18 mouse cellular contexts compared by ENCODE assay signal in the genomic region with DNA sequence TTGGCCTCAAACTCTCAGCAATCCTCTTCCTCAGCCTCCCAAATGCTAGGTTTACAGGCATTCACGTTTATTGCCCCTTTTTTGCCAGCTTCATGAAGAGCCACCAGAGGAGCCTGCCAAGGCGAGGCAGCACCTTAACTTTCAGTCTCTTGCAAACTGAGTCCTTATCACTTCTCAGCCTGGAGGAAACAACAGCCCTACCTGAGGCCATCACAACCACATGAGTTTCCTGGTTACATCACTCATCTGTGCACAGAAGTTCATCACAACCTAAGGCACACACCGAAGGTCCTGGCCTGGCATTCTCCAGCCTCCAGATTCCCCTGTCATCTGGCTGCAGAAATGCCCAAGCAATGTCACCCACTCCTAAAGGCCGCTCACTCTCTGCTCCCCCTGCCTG. TPM values are rescaled to one million over a fixed set of nuclear protein-coding genes. Genes with fewer than 3 reads are reported as not detected.
DNase-seq lines count a peak whose midpoint lies in the region; ATAC-seq and TF ChIP-seq lines count a peak whose summit lies in the region.
"Had no signal": no experiment of that assay in that cellular context is flagged by ENCODE, and none has a peak within 500 bp of the region (broad histone marks: within the 10 kb centered on the region; RNA-seq: fewer than 3 reads in every experiment).

No protein-coding gene starts in this region.

- H3K27ac ChIP-seq in liver, adult 2 months (replicated peaks; ENCODE audit: insufficient read depth, low read depth, low read length), result peak overlapping the region; percentile 79
- no peak overlapping the region for H3K27ac ChIP-seq in liver, embryonic 11.5 days (ENCODE audit: low read depth, low read length)
- H3K27ac ChIP-seq in intestine, postnatal 0 days (ENCODE audit: low read depth, low read length), result no peak overlapping the region
- H3K27ac ChIP-seq: forebrain, embryonic 10.5 days; intestine, embryonic 15.5 days had no signal

- H3K4me3 ChIP-seq in liver, adult 2 months (ENCODE audit: insufficient read depth, low read depth, low read length), result peak overlapping the region; percentile 22; the same call in 1 of the 2 replicates
- no peak overlapping the region for H3K4me3 ChIP-seq in liver, embryonic 11.5 days (ENCODE audit: low read depth, low read length)
- H3K4me3 ChIP-seq in intestine, postnatal 0 days (ENCODE audit: low read depth, low read length), result no peak overlapping the region
- H3K4me3 ChIP-seq: forebrain, embryonic 10.5 days; intestine, embryonic 15.5 days had no signal

- WGBS in liver, adult 2 months, result 47% methylated on average over 4 of the region's 4 CpGs
- 46% methylated on average over 4 of the region's 4 CpGs for WGBS in liver, embryonic 11.5 days
- WGBS in intestine, postnatal 0 days, result 56% methylated on average over 4 of the region's 4 CpGs

- TF ChIP-seq POLR2A in liver, adult 2 months (IDR thresholded peaks at IDR 0.05; ENCODE audit: extremely low read depth, insufficient read depth, low read length), result no peak

- no peaks in the 10 kb centered on the region for H3K79me2 ChIP-seq in liver, adult 2 months (ENCODE audit: control insufficient read depth, insufficient read depth, low read length)

- peak overlapping the region; percentile 18 for H3K9ac ChIP-seq in liver, adult 2 months (ENCODE audit: low read depth, low read length)
- no peak overlapping the region for H3K9ac ChIP-seq in liver, embryonic 11.5 days (ENCODE audit: low read depth, low read length)
- H3K9ac ChIP-seq in intestine, postnatal 0 days (ENCODE audit: low read depth, low read length), result no peak overlapping the region
- H3K9ac ChIP-seq: intestine, embryonic 15.5 days; lung, embryonic 14.5 days had no signal

- peaks cover 31% of the 10 kb centered on the region for H3K4me1 ChIP-seq in liver, adult 2 months (ENCODE audit: control insufficient read depth, insufficient read depth, low read length)
- peaks cover 22% of the 10 kb centered on the region for H3K4me1 ChIP-seq in liver, embryonic 11.5 days (replicated peaks; ENCODE audit: control insufficient read depth, insufficient read depth, low read length)
- no peaks in the 10 kb centered on the region; the same call in 1 of the 2 replicates for H3K4me1 ChIP-seq in intestine, postnatal 0 days (replicated peaks; ENCODE audit: control insufficient read depth, insufficient read depth, low read length)

- TF ChIP-seq CTCF in liver, adult 2 months (IDR thresholded peaks at IDR 0.05; ENCODE audit: low read depth, low read length), result no peak
- TF ChIP-seq CTCF in intestine, postnatal 0 days (IDR thresholded peaks at IDR 0.05; ENCODE audit: low read depth), result no peak

- no peaks in the 10 kb centered on the region for H3K36me3 ChIP-seq in liver, adult 2 months (ENCODE audit: control insufficient read depth, insufficient read depth, low read length)
- H3K36me3 ChIP-seq in liver, embryonic 11.5 days (ENCODE audit: control insufficient read depth, insufficient read depth, low read length), result no peaks in the 10 kb centered on the region
- H3K36me3 ChIP-seq in intestine, postnatal 0 days (ENCODE audit: control insufficient read depth, insufficient read depth), result no peaks in the 10 kb centered on the region
- H3K36me3 ChIP-seq: forebrain, embryonic 10.5 days; intestine, embryonic 15.5 days had no signal

- no peaks in the 10 kb centered on the region for H3K27me3 ChIP-seq in liver, adult 2 months (ENCODE audit: control insufficient read depth, insufficient read depth, low read length)
- no peaks in the 10 kb centered on the region for H3K27me3 ChIP-seq in liver, embryonic 11.5 days (replicated peaks; ENCODE audit: control insufficient read depth, insufficient read depth, low read length)
- no peaks in the 10 kb centered on the region for H3K27me3 ChIP-seq in intestine, postnatal 0 days (replicated peaks; ENCODE audit: control insufficient read depth, insufficient read depth, low read length)
- H3K27me3 ChIP-seq: intestine, embryonic 15.5 days had no signal

- peak; percentile 39 for DNase-seq in liver, adult 2 months (ENCODE audit: extremely low read depth, low read depth, low spot score)
- no peak for DNase-seq in liver, embryonic 11.5 days (ENCODE audit: low spot score)
- no peak for DNase-seq in ovary, postnatal 10 days (ENCODE audit: low spot score)
- DNase-seq in urinary bladder, postnatal 14 days (ENCODE audit: low spot score), result no peak
- DNase-seq: adrenal gland, postnatal 25 days; gastrocnemius, postnatal 25 days; heart, postnatal 4 days; kidney, postnatal 10 days; layer of hippocampus, adult 9-11 months; lung, embryonic 14.5 days; midbrain, embryonic 14.5 days; right cerebral cortex, postnatal 4 days had no signal

- no peaks in the 10 kb centered on the region for H3K9me3 ChIP-seq in liver, embryonic 11.5 days (ENCODE audit: control insufficient read depth, low read length)
- no peaks in the 10 kb centered on the region for H3K9me3 ChIP-seq in intestine, postnatal 0 days (ENCODE audit: control insufficient read depth)
- H3K9me3 ChIP-seq: forebrain, embryonic 10.5 days; intestine, embryonic 15.5 days had no signal

- H3K4me2 ChIP-seq in liver, embryonic 11.5 days, result no peak overlapping the region
- no peak overlapping the region for H3K4me2 ChIP-seq in intestine, postnatal 0 days (replicated peaks; ENCODE audit: low read depth)
- H3K4me2 ChIP-seq: intestine, embryonic 15.5 days; lung, embryonic 14.5 days had no signal

- ATAC-seq in liver, embryonic 11.5 days (replicated peaks; ENCODE audit: low FRiP score), result no peak
- peak; percentile 60 for ATAC-seq in CD4-positive, CD25-positive, alpha-beta regulatory T cell, adult 4 months
- ATAC-seq in hematopoietic stem cell, adult 5-6 weeks (replicated peaks in 1 of 2; ENCODE audit: insufficient read depth in 1 of 2, low FRiP score in 2 of 2, low TSS enrichment in 1 of 2, low read depth in 1 of 2, poor library complexity in 2 of 2, severe bottlenecking in 2 of 2), result peak; percentile 6 to 16; a peak in 2 of 4 replicates
- peak; percentile 31 for ATAC-seq in megakaryocyte, adult 5-6 weeks (ENCODE audit: poor library complexity, severe bottlenecking)
- ATAC-seq in intestine, postnatal 0 days, result no peak
- ATAC-seq: intestine, embryonic 15.5 days had no signal

RNA-seq across cellular contexts. Expression of a gene that starts 19.1 kb away (rescaled TPM):
- 149 and 170 TPM in 2 replicates for total RNA-seq in liver, adult 2 months (2014; rRNA removed)
- 75.3 and 80.3 TPM in 2 replicates for polyA plus RNA-seq in liver, adult 2 months (2012; rRNA removed)
- 32.4 and 39.9 TPM in 2 replicates for polyA plus RNA-seq in liver, embryonic 11.5 days (2014; fragmentation: Nextera tagmentation; extraction: Ambion mirVana)
- 10 to 100 TPM; 44.5 to 70.5 TPM for polyA plus RNA-seq in CD4-positive, CD25-positive, alpha-beta regulatory T cell, adult 4 months (2017; shearing (Covaris generic))
- total RNA-seq in hematopoietic stem cell, adult 5-6 weeks (2017), result 135 and 180 TPM in 2 replicates
- 333 and 372 TPM in 2 replicates for total RNA-seq in megakaryocyte, adult 5-6 weeks (2015)
- total RNA-seq in megakaryocyte, adult 5-6 weeks (2017), result 428 and 451 TPM in 2 replicates
- polyA plus RNA-seq in intestine, postnatal 0 days (2015; fragmentation: Nextera tagmentation; extraction: Ambion mirVana), result 28.7 and 31.7 TPM in 2 replicates

Comparison
In these comparisons a context has a peak if more than half of its experiments do, and no peak if none do; other contexts are left out.
1. ATAC-seq: peak in CD4-positive, CD25-positive, alpha-beta regulatory T cell, adult 4 months (single experiment), hematopoietic stem cell, adult 5-6 weeks (2 of 2) and megakaryocyte, adult 5-6 weeks (single experiment); none in liver, embryonic 11.5 days (single experiment) and intestine, postnatal 0 days (single experiment).